Mouse (Mus musculus) urinary bladder, postnatal 25 days (tissue): ENCODE data around the gene Tcirg1.

Experiments
- DNase-seq: peaks from one replicate; pipeline ENCODE4 v3.0.0; 2022; ENCODE audit warnings: low spot score

Tcirg1 gene

DNA sequence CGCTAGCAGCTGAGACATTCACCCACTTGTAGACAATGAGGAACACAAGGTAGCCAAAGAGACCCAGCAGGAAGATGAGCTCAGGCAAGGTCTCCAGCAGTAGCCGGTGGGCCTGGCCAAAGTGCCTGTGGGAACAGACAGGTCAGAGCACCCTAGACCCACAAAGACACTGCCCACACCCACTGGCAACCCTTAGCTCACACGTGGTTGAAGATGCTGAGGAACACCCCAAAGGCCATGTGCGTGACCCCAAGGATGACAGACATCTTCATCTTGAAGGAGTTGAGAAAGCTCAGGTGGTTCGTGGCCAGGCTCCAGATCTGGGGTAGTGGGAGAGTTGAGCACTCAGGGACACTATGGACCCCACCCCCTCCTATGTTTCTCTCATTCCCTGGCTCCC is 9.4 kb downstream of the Tcirg1 start:
- no peak for DNase-seq

DNA sequence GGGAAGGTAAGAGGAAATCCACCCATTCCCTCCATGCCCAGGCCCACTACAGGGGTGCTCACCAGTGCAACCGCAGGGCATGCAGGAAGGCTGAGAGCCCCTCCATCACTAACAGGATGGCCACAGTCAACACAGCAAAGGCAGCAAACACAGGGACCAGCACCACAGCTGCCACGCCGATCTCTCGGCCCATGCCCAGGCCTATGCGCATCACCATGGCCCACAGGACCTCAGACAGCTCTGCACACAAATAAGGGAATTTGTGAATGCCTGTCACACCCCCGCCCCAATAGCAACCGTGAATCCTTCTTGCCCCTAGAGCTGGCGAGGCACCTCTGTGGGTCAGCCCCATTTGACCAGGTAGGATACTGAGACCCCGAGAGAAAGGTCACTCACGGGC is 10.7 kb downstream of the Tcirg1 start:
- no peak for DNase-seq

GRCm38 (mm10) chr19:3895171-3895631 is 11.7 kb downstream of the Tcirg1 start:
- DNase-seq: no peak

GRCm38 (mm10) chr19:3894294-3894693 is 12.6 kb downstream of the Tcirg1 start:
- DNase-seq: no peak

- no peak for DNase-seq
These were observed 13.3 kb downstream of the Tcirg1 start for GRCm38 (mm10) chr19:3893545-3894116.

DNA sequence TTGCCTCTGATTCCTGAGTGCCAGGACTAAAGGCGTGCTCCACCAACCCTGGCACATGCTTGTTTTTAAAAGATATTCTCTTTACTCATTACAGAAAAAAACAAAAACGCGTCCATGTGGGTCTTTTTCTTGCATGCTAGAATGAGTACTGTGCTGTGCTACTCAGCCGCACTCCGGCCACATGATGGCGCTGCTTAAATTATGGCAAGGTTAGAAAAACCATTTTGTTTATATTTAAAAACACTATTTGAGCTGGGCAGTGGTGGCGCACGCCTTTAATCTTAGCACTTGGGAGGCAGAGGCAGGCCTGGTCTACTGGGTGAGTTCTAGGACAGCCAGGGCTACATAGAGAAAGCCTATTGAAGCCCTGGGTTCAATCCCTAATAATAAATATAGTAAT is 16.8 kb downstream of the Tcirg1 start:
- no peak for DNase-seq

DNA sequence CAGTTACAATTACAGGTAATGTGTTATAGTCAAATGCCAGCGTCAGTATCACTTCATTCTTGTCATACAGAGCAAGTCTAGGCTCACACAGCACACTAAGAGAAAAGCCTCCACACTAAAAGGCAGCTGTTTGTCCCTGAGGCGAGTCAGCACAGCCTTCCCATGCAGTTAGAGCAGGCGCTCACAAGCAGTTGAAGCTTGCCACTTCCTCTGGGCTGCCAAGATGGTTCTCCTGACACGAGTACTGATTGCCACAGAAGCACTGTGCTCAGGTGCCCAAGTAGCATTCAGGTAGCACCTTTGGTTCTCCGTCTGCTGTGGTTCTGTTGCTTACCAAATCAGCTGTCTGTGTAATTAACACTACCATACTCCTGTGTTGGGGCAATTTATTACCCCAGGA is 17.8 kb downstream of the Tcirg1 start:
- DNase-seq: no peak

DNA sequence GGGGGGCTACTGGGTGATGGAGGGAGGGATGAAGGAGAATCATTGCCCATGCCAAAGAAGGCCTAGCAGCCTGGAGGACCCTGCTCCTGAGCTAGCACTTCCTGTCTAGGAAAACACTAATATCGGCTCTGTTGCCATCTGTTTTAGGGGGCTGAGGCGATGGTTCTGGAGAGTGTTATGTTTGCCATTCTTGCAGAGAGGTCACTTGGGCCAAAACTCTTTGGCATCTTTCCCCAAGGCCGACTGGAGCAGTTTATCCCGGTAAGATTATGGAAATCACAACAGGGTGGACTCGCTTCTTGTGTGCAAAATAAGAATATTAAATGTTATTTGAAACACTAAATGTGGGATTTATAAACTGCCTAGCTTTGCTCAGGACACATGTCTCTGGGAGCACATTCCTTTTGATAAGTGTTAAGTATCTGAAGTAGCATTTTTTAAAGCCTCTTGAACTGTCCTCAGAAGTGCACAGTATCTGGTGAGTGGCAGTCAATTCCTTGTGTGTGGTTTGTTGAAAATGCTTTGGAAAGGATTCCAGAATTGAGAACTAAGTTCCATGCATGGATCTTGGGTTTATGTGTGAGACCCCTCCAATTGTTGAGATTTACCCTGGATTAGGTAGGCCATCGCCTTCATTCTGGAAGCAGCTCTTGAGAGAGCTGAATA is 22.5 kb downstream of the Tcirg1 start:
- no peak for DNase-seq

GRCm38 (mm10) chr19:3882214-3882613 is 24.7 kb downstream of the Tcirg1 start:
- DNase-seq: no peak

- no peak for DNase-seq
These were observed 26.7 kb downstream of the Tcirg1 start for GRCm38 (mm10) chr19:3880054-3880848.

DNA sequence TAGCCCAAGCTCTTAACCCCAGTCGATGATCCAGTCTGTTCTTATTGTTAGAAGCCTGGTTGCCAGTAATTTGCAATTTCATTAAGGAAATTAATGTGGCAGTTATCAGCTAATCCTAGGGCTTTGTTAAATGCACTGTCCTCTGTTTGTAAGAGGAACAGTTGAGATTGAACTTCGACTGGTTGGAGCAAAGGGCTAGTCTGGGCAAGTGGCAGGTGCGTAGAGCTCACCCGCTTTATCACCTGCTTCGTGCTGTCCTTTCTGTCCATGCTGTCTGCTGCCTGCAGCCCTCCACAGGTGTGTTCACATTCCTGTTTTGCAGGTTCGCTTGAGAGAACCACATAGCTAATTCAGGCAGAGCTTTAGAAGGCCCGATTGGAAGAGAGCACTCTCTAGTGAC is 31.9 kb downstream of the Tcirg1 start:
- no peak for DNase-seq

DNA sequence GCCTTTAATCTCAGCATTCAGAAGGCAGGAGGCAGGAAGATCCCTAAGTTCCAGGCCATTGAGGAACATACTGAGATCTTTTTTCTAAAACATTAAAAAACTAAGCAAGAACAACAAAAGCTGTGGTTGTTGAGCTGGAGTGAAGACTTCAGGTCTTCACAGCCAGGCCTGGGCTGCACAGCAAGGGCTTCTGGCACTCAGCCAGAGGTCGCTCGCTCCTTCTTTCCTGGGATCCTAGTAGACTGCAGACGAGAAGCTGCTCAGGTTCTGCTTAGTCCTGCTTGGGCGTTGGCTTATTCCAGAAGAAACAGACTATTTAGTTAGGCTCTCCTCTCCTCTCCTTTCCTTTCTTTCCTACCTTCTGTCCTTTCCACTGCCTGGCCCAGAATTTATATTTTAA is 34.6 kb downstream of the Tcirg1 start:
- no peak for DNase-seq

GRCm38 (mm10) chr19:3871468-3871867 is 35.5 kb downstream of the Tcirg1 start:
- DNase-seq: no peak

DNA sequence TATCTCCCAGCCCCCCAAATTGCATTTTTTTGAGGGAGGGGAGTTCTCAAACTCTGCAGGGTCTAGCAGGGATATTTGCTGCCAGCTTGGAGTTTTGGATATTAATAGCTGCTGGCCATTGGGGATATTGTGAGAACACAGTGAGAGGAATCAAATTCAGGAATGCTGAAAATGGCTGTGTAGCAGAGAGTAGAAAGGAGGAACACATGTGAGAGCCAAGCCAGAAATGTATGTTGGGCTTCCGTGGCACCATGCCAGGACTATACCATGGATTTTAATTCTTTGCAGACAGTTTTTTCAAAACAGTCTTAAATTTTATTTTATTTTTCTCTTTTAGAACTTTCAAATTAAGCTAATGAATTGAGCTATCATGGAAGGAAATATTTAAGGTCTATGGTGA is 38.6 kb downstream of the Tcirg1 start:
- no peak for DNase-seq

GRCm38 (mm10) chr19:3864960-3865359 is 42.0 kb downstream of the Tcirg1 start:
- DNase-seq: no peak

DNA sequence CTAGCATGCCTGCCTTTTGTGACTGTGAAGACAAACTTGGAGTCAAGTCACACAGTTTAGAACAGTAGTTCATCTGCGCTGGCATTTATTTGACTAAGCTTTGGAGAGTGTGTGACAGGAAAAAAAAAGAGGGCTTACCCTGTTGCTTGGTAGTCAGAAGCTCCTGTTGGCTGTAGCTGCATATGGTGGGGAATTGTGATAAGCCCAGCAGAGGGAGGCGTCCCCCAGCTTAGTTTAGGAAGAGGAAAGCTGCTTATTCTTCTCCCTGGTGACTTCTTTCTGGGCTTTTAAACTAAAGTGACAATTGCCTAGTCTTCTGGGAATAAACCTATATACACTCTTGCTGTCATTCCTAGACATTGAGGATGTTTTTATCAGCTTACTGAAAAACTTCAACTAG is 44.2 kb downstream of the Tcirg1 start:
- no peak for DNase-seq

DNA sequence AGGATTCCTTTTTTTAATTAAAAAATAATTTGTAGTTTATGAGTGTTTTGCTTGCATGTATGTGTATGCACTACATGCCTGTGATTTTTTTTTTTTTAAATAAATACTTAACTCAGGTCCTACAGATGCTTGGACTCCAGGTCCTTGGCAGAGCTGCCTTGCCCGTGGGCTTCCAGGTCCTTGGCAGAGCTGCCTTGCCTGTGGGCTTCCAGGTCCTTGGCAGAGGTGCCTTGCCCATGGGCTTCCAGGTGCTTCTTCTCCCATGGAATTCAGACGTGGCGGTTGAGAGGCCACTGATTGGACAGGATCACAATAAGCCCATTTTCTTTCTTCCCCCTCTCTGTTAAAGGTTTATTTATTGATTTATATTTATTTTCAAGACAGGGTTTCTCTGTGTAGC is 49.7 kb downstream of the Tcirg1 start:
- no peak for DNase-seq

- no peak for DNase-seq
These were observed 51.3 kb downstream of the Tcirg1 start for GRCm38 (mm10) chr19:3855601-3856000.

- DNase-seq: no peak
These were observed 51.8 kb downstream of the Tcirg1 start for GRCm38 (mm10) chr19:3855091-3855490.

GRCm38 (mm10) chr19:3853891-3854290 is 53.0 kb downstream of the Tcirg1 start:
- DNase-seq: no peak

GRCm38 (mm10) chr19:3853121-3853520 is 53.8 kb downstream of the Tcirg1 start:
- no peak for DNase-seq

- DNase-seq: peak; percentile 42
These were observed 54.8 kb downstream of the Tcirg1 start for GRCm38 (mm10) chr19:3851979-3852681.
